Mouse (Mus musculus): ENCODE measurements around the gene Gm42791.

Gm42791 gene

GRCm38 (mm10) chr5:148982396-148982795 lies 12.6 kb downstream of the Gm42791 start:
- intact Hi-C loops (cut with DNase I): no loop called here

- intact Hi-C loops (cut with DNase I): no loop called here
Measured at GRCm38 (mm10) chr5:148980607-148981006, 14.3 kb downstream of the Gm42791 start.

DNA sequence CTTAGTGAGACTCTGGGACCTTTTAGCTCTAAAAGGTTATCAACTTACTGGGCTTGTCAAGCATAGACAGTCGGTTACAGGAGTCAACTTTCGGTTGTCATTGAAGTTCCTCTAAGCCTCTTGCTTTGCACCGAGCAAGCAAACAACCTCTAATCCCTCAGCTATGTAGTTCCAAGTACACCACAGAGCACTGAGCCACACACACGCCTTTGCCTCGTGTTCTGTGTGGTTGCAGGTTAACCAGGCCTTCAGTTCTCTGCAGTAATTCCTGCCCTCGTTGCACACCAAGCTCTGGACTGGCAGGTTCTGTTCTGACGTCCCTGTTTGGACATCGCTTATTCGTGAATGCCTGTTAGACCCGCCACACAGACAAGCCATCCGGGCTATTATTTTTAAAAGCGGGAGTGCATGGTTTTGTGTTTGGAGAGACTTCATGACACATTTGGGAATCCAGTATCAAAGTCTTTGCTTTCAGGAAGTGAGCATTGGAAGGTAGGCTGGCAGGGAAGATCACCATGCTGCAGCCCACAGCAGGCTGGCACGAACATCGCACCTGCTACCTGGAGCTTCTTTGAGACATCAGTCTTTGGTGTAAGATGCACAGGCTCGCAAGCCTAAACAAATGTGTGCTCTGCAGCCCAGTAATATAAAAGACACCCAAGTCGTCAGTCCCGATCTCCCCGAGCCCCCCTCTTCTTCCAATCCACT lies 16.3 kb downstream of the Gm42791 start:
- intact Hi-C loops (cut with DNase I): no loop called here

- intact Hi-C loops (cut with DNase I): no loop called here
Measured at GRCm38 (mm10) chr5:148977698-148978457, 17.1 kb downstream of the Gm42791 start.

DNA sequence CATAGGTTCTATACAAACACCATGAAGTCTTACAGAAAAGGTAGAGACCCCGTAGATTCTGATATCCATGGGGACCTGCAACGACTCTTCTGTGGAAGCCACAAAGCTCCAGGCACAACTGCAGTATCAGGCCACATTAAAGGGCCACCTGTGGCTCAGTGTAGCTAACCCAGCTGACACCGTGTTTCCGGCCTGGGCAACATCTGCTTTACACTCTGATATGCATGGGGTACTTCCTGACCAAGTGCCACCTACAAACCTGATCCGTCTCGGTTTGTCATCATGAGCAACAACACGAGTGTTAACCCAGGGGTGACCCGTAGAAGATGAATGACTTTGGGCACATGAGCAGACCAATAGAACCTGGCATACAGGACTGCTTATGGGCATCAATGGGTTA lies 18.1 kb downstream of the Gm42791 start:
- intact Hi-C loops (cut with DNase I): no loop called here

GRCm38 (mm10) chr5:148975035-148975434 lies 19.9 kb downstream of the Gm42791 start:
- intact Hi-C loops (cut with DNase I): no loop called here

GRCm38 (mm10) chr5:148973019-148973668 lies 21.8 kb downstream of the Gm42791 start:
- intact Hi-C loops (cut with DNase I): no loop called here

GRCm38 (mm10) chr5:148972167-148972566 lies 22.8 kb downstream of the Gm42791 start:
- intact Hi-C loops (cut with DNase I): no loop called here

GRCm38 (mm10) chr5:148969648-148970047 lies 25.3 kb downstream of the Gm42791 start:
- intact Hi-C loops (cut with DNase I): no loop called here

DNA sequence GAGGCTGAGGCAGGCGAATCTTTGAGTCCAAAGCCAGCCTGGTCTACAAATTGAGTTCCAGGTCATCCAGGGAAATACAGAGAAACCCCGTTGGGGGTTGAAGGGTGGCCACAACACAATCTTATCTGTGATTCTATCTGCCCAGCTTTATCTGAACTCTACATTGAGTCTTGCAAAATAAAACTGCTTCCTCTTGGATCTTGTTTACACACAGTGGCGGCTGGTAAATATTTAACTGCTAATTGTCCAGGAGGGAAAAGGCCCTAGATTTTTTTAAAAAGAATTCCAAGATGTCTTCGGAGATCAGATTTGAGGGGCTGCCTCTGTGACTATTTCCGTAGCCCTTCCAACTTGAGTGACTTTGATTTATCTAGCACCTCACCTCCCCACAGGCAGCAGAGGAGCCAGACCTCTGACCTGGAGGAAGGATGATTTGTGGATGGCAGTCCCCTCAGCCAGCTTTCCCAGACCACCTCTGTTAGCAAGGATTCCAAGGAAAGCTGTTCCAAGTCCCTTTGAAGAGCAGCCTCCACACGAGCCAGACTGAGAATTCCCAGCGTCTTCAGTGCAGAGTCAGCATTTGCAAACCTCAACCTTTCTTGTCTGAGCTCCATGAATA lies 25.9 kb downstream of the Gm42791 start:
- intact Hi-C loops (cut with DNase I): no loop called here

GRCm38 (mm10) chr5:148968179-148968578 lies 26.8 kb downstream of the Gm42791 start:
- intact Hi-C loops (cut with DNase I): no loop called here

GRCm38 (mm10) chr5:148966395-148966794 lies 28.6 kb downstream of the Gm42791 start:
- intact Hi-C loops (cut with DNase I): no loop called here

- intact Hi-C loops (cut with DNase I): no loop called here
Measured at GRCm38 (mm10) chr5:148965691-148966333, 29.1 kb downstream of the Gm42791 start.

GRCm38 (mm10) chr5:148965089-148965591 lies 29.8 kb downstream of the Gm42791 start:
- intact Hi-C loops (cut with DNase I): no loop called here

DNA sequence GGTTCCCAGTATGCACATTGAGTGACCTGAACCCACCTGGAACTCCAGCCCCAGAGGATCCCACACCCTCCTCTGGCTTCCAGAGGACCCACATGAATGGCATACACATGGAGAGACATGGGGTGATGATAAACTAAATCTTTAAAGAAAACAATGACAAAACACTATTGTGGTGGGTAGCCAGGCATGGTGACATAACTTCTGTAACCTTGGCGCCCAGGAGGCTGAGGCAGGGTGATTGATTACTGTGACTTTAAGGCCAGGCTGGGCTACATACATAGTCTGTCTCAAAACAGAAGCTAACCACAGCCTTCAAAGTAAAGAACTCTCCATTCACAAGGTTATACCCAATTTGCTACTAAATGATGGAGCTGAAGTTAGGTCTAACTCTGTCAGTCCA lies 30.7 kb downstream of the Gm42791 start:
- intact Hi-C loops (cut with DNase I): no loop called here

DNA sequence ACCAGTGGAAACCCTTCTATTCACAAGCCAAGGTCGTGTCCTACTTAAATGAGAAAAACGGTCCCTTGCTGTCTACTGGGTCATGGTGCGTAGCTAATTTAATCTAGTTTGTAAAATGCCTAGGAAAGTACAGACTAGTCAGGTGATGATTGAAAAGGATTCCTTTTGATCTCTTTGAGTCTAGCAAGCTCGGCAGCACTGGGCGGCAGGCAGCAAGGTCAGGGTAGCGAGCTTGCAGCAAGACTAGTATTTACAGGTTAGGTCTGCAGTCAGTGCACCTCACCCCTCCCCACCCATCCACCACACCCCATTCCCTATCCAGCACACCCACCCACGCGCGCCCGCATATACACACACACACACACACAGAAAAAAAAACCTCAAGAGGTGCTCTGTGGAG lies 34.7 kb downstream of the Gm42791 start:
- intact Hi-C loops (cut with DNase I): no loop called here

DNA sequence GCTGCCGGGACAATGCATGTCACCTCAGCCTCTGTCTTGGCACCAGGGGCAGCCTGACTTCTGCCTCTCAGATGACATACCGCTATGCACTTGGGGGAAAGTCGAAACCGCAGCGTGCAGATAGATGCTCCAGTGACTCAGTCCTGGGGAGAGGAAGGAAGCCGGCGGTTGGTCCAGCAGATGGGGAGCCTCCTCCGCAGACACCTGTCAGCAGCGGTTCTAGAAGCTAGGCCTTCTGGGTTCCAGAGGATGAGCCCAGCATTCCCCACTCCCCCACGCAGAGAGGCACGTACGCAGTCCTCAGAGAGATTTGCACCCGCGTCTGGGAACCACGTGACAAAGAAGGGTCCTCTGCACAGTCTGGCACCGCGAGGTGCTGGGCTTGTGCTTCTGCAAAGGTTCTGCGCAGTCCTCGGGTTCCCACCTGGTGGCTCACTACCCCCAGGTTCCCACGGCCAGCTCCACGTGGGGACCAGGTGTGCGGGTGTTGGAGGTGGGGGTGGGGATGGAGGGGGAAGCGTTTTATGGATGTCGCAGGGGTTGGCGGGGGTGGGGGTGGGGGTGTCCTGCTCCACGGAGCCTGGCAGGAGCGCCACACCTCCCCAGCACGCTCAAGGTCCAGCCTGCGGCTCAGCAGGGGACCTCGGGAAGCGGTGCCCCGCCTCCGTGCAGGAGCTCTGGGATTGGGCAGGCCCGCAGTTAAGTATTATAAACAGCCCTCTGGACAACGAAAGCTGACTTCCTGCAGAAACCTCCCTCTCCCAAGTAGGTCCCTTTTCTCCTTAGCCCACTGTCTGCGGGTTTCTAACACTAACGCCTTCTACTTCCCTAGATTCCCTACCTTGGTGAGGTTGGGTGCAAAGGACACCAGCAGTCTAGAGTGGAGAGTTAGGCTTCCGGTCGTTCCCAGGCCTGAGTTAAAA lies 35.6 kb downstream of the Gm42791 start:
- intact Hi-C loops (cut with DNase I): loop anchor here (10.0 kb wide), 1 partner anchor 85 kb away; no protein-coding TSS in a partner anchor

DNA sequence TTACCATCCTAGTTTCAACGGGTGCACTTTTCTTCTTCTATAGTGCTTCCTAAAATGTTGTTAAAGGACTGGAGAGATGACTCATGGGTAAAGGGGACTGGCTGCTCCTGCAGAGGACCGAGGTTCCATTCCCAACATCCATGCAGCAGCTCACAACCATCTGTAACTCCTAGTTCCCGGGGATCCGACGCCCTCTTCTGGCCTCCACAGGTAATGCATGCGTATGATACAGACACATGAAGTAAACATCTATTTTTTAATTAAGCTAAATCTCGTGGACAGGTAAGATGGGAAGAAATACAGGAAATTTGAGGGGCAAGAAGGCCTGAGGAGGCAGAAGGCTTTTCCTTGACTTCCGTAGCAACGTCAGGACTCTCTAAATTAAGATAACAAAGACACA lies 36.6 kb downstream of the Gm42791 start:
- intact Hi-C loops (cut with DNase I): loop anchor here (10.0 kb wide), 1 partner anchor 86 kb away; no protein-coding TSS in a partner anchor

GRCm38 (mm10) chr5:148956898-148957535 lies 37.9 kb downstream of the Gm42791 start:
- intact Hi-C loops (cut with DNase I): loop anchor here (10.0 kb wide), 1 partner anchor 88 kb away; no protein-coding TSS in a partner anchor

Data from adrenal gland (tissue).